Mouse (Mus musculus) kidney, postnatal 25 days (tissue): ENCODE measurements at regions not wholly inside any gene's neighbourhood (a gene's known extent, or its start where the extent isn't known, plus 50 kb on each side); places are given as distances from the start of the nearest gene placed in this dataset.

Experiments
- DNase-seq, 2 experiments: peaks; one replicate each; pipeline ENCODE4 v3.0.0; 2021; ENCODE audit warnings: mixed read lengths in 2 of 2

- no peak for DNase-seq
These were observed 603.1 kb upstream of the Sema6d start for GRCm38 (mm10) chr2:123486681-123487080.

- peak in 1 of 2 experiments; percentile 2 for DNase-seq
These were observed 583.6 kb upstream of the Sema6d start for GRCm38 (mm10) chr2:123506162-123506561.

- DNase-seq = no peak
These were observed 582.7 kb upstream of the Sema6d start for GRCm38 (mm10) chr2:123507095-123507494.

- DNase-seq = no peak
These were observed 560.9 kb upstream of the Sema6d start for GRCm38 (mm10) chr2:123528915-123529314.

GRCm38 (mm10) chr2:123532946-123533791 is 556.6 kb upstream of the Sema6d start:
- DNase-seq = no peak

- DNase-seq = no peak
These were observed 538.4 kb upstream of the Sema6d start for GRCm38 (mm10) chr2:123551249-123551850.

- DNase-seq = no peak
These were observed 531.6 kb upstream of the Sema6d start for GRCm38 (mm10) chr2:123558123-123558650.
